Mouse (Mus musculus) midbrain, postnatal 0 days (tissue): ENCODE results near the gene Nsl1. TPM values are rescaled to one million over a fixed set of nuclear protein-coding genes. Genes with fewer than 3 reads are reported as not detected.

Experiments used
- ATAC-seq: fragments of 200-750 bp; cut with Nextera tagmentation; 2 replicates; pipeline ENCODE4 v1.8.0; 2017; ENCODE audit warnings: moderate number of reproducible peaks, mild to moderate bottlenecking, moderate TSS enrichment, moderate library complexity; ENCODE audit not compliant: low FRiP score
- DNase-seq: peaks from one replicate; pipeline ENCODE4 v3.0.0-alpha.2; 2015; ENCODE audit warnings: low spot score
- H3K27ac ChIP-seq: fragments of 300-500 bp; sonication (generic); 2 replicates; pipeline ENCODE4 v1.5.1; 2014; ENCODE audit warnings: low read depth, mild to moderate bottlenecking, low read length, mixed read lengths
- H3K27me3 ChIP-seq: fragments of 300-500 bp; sonication (generic); 2 replicates; pipeline ENCODE4 v1.6.1; 2014; ENCODE audit warnings: low read length, control low read depth, mixed read lengths; ENCODE audit not compliant: insufficient read depth
- H3K36me3 ChIP-seq: fragments of 300-500 bp; sonication (generic); 2 replicates; pipeline ENCODE4 v1.6.1; 2014; ENCODE audit warnings: low read length, control low read depth, mixed read lengths; ENCODE audit not compliant: insufficient read depth
- H3K4me1 ChIP-seq: fragments of 300-500 bp; sonication (generic); 2 replicates; pipeline ENCODE4 v1.6.1; 2014; ENCODE audit warnings: mild to moderate bottlenecking, control low read depth, antibody characterized with exemption, low read length, mixed read lengths; ENCODE audit not compliant: insufficient read depth
- H3K4me2 ChIP-seq: fragments of 300-500 bp; sonication (generic); 2 replicates; pipeline ENCODE4 v1.6.1; 2014; ENCODE audit warnings: low read depth, mild to moderate bottlenecking, low read length, mixed read lengths; ENCODE audit not compliant: poor library complexity, severe bottlenecking
- H3K4me3 ChIP-seq: fragments of 300-500 bp; sonication (generic); 2 replicates; pipeline ENCODE4 v1.5.1; 2014; ENCODE audit warnings: low read depth, mild to moderate bottlenecking, low read length, moderate library complexity
- H3K9ac ChIP-seq: fragments of 300-500 bp; sonication (generic); replicated peaks from 2 replicates; pipeline ENCODE4 v1.6.1; 2014; ENCODE audit warnings: mild to moderate bottlenecking, low read length, moderate library complexity, mixed read lengths; ENCODE audit not compliant: poor library complexity, severe bottlenecking
- H3K9me3 ChIP-seq: fragments of 300-500 bp; sonication (generic); 2 replicates; pipeline ENCODE4 v1.6.1; 2016; ENCODE audit warnings: low read length, control low read depth
- CTCF ChIP-seq: IDR thresholded peaks from 2 replicates; pipeline ENCODE4 v1.5.1; 2016; ENCODE audit warnings: antibody characterized with exemption, mild to moderate bottlenecking
- WGBS: fragments of 180-500 bp; shearing (Covaris S2); extraction: QIAGEN DNeasy Blood & Tissue Kit; methylation state at CpG from one replicate; pipeline ENCODE4 v1.1.7; 2014; 5-methylcytosine and 5-hydroxymethylcytosine counted together
- polyA plus RNA-seq: library from polyadenylated mRNA; unstranded; fragments of >200 nt; fragmentation: Nextera tagmentation; extraction: Ambion mirVana; gene quantifications from 2 replicates; pipeline ENCODE4 v1.2.1, GENCODE M21; 2015
- total RNA-seq: library from RNA; depleted of rRNA; stranded (reverse); fragments of >200 nt; gene quantifications from 2 replicates; pipeline ENCODE4 v1.2.3, GENCODE M21; 2014

Gene Nsl1
- total and polyA plus RNA-seq, 2 experiments from 2014 or later = 1.6 to 1.8 TPM

DNA sequence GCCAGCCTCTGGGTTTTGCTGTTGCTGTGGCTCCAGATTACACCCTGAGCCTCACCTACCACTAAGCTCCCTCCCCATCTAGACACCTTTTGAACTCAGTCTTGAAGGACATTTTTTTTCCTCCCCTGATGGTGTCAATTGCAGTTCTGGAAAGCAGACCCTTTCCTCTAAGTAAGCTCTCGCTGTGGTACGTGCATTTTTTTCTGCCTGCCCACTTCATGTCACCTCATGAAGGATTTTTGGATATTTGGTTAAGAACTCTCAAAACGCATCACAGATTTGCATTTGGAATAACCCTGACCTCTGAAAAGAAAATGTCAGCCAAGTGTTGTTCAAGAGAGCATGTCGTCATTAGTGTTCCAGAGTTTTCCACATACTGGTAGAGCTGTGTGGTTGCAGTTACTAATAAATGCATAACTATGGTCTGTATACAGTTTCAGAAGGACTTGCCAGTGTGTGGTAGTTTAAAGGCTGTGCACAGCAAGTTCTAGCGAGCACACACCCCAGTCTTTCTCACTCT, 37.0 kb downstream of the Nsl1 start:
- 80% methylated on average over 5 of the region's 5 CpGs for WGBS
- Histone ChIP-seq H3K27me3 (peaks cover 23% of the 10 kb centered on the region), H3K9me3 (no peaks in the 10 kb centered on the region), H3K4me1 (0 out of 2 replicates have a peak, but pooled peaks cover 4% of the 10 kb centered on the region), H3K9ac (no peak overlapping the region), H3K4me2 (no peak overlapping the region), H3K36me3 (no peaks in the 10 kb centered on the region), H3K27ac (no peak overlapping the region), H3K4me3 (no peak overlapping the region)
- DNase-seq (no peak), ATAC-seq (no peak)
- TF ChIP-seq CTCF = no peak

DNA sequence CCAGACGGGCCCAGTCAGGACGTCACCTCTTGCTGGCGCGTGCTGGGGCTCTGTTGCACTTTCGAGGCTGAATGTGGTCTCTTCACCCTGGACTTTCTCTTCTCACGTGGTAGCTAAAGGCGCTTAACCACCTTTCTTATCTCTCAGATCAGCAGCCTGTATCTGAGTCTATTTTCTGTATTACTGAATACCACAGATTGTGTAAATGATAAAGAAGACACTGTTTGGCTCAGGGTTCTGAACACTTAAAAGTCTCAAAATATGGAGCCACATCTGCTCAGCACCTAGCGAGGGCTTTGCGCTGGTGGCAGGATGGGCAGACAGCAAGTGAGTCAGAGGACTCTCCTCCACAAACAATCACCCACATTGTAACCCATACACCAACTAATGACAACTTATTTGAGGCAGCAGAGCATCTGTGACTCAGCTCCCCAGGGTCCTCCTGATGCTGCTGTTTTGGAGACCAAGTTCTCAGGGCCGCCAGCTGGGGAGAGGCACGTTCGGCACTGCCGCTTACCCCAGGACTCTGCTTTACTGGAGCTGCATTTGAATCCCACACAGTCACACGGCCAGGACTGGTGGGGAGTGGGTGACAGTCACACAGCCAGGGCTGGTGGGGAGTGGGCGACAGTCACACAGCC, 40.0 kb downstream of the Nsl1 start:
- Histone ChIP-seq H3K4me2 (no peak overlapping the region), H3K9ac (no peak overlapping the region), H3K9me3 (no peaks in the 10 kb centered on the region), H3K27ac (no peak overlapping the region), H3K36me3 (no peaks in the 10 kb centered on the region), H3K4me1 (0 out of 2 replicates have a peak, but pooled peaks cover 4% of the 10 kb centered on the region), H3K27me3 (peaks cover 16% of the 10 kb centered on the region), H3K4me3 (no peak overlapping the region)
- no peak for DNase-seq
- no peak for TF ChIP-seq CTCF
- 80% methylated on average over 15 of the region's 15 CpGs for WGBS
- ATAC-seq = no peak

DNA sequence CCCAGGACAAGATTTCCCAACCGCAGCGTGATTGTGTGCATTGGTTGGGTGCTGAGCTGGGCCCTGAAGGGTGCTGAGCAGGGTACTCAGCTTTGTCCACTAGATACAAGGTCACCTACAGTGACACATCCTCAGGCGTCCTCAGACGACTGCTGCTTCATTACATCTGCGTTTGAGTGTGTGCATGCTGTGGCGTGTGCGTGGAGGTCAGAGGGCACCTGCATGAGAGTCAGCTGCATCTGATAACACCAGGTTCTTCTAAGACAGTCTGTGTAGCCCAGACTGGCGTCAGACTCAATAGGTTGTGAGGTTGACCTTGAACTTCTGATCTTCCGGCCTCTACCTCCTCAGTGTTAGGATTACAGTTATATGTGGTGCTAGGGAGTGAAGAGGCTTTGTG, 42.4 kb downstream of the Nsl1 start:
- no peaks in the 10 kb centered on the region for H3K27me3 ChIP-seq
- H3K9ac ChIP-seq = no peak overlapping the region
- H3K36me3 ChIP-seq = no peaks in the 10 kb centered on the region
- no peak overlapping the region for H3K27ac ChIP-seq
- WGBS = 85% methylated on average over 9 of the region's 9 CpGs
- no peak for ATAC-seq
- no peak overlapping the region for H3K4me3 ChIP-seq
- H3K4me1 ChIP-seq = no peaks in the 10 kb centered on the region
- no peak overlapping the region for H3K4me2 ChIP-seq
- H3K9me3 ChIP-seq = no peaks in the 10 kb centered on the region
- no peak for DNase-seq
- no peak for TF ChIP-seq CTCF

DNA sequence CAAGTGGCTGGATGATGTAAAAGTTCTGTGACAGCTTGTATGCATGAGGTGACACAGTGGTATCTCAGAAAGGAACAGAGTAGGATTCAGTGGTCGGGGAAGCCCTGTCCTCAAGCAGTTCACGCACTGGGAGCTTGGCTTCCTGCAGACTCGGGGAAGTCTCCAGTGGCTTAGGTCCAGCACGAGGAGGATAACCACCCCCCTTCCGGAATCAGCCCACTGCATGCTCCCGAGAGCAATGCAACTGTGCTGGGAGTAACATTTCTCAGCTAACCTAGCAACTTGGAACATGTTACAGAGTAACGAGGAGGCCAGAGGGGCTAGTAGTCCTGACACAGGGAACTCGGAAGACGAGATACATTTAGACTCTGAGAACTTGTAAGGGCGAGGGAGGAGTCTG, 44.5 kb downstream of the Nsl1 start:
- Histone ChIP-seq H3K9ac (no peak overlapping the region), H3K9me3 (no peaks in the 10 kb centered on the region), H3K4me2 (no peak overlapping the region), H3K4me1 (no peaks in the 10 kb centered on the region), H3K4me3 (no peak overlapping the region), H3K36me3 (no peaks in the 10 kb centered on the region), H3K27ac (no peak overlapping the region), H3K27me3 (no peaks in the 10 kb centered on the region)
- DNase-seq = no peak
- no peak for TF ChIP-seq CTCF
- no peak for ATAC-seq
- 69% methylated on average over 10 of the region's 10 CpGs for WGBS

DNA sequence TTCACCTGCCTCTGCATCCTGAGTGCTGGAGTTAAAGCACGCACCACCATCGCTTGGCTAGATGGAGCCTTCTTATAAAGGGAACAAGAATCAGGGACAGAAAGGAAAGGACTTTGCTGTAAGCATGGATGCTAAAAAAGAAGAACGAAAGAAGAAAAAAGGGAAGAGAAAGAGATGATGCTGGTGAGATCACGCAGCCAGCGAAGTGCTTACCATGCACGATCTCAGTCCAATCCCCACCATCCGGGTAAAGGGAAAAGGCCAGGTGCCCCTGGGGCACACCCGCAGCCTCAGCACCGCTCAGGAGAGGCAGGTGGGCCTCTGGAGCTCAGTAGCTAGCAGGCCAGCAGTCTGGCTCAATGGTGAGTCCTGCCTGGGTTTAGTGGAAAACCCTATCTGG, 47.1 kb downstream of the Nsl1 start:
- no peaks in the 10 kb centered on the region for H3K27me3 ChIP-seq
- H3K9ac ChIP-seq = no peak overlapping the region
- no peak overlapping the region for H3K4me2 ChIP-seq
- no peak overlapping the region for H3K4me3 ChIP-seq
- no peaks in the 10 kb centered on the region for H3K9me3 ChIP-seq
- no peaks in the 10 kb centered on the region for H3K4me1 ChIP-seq
- ATAC-seq (no peak), DNase-seq (no peak)
- 93% methylated on average over 9 of the region's 9 CpGs for WGBS
- no peaks in the 10 kb centered on the region for H3K36me3 ChIP-seq
- TF ChIP-seq CTCF = no peak
- no peak overlapping the region for H3K27ac ChIP-seq

DNA sequence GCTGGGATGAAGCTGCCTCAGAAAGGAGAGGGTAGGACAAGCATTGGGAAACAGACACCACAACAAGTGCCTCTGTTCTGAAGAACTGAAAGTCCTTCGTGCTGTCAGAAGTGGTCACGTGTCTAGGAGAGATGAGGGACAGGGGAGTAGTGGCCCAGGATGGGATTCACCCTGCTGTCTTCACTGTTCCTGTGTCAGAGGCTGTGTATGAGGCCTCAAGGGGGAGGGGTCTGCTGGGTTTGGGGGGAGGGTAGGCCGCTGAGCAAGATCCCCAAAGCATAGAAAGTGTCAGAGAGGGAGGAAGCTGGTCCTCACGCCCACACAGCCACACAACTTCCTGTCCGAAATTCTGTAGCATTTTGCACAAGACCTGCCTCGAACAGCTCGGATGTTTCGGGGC, 48.3 kb downstream of the Nsl1 start:
- Histone ChIP-seq H3K4me1 (no peaks in the 10 kb centered on the region), H3K27me3 (no peaks in the 10 kb centered on the region), H3K9me3 (no peaks in the 10 kb centered on the region), H3K4me3 (no peak overlapping the region), H3K36me3 (no peaks in the 10 kb centered on the region), H3K9ac (no peak overlapping the region), H3K4me2 (no peak overlapping the region), H3K27ac (no peak overlapping the region)
- DNase-seq (no peak), ATAC-seq (no peak)
- no peak for TF ChIP-seq CTCF
- 56% methylated on average over 8 of the region's 8 CpGs for WGBS
